Mouse (Mus musculus) megakaryocyte-erythroid progenitor cell, adult 5-6 weeks (primary cell): Measurements from ENCODE around the gene Qtrt1. TPM values are rescaled to one million over a fixed set of nuclear protein-coding genes. Genes with fewer than 3 reads are reported as not detected.
A peak's percentile ranks its signal among the peaks of the same experiment; 100 is the strongest.

Experiments used
- ATAC-seq: replicated peaks from 2 replicates; pipeline ENCODE4 v1.8.0; 2016; ENCODE audit warnings: mild to moderate bottlenecking, inconsistent platforms; ENCODE audit not compliant: severe bottlenecking, poor library complexity, low FRiP score, low TSS enrichment
- total RNA-seq, 2 experiments: library from RNA; stranded (forward) in 1 of 2; stranded (reverse) in 1 of 2; fragments of 200-1000, 215-1000 nt in 1 of 2; fragments of >200 nt in 1 of 2; fragmentation: Nextera tagmentation in 1 of 2; gene quantifications; 2 replicates each; pipeline ENCODE4 v1.2.3; 2014 to 2017

Gene Qtrt1
- total RNA-seq, 2 experiments from 2014 or later = 36.1 to 56.8 TPM

DNA sequence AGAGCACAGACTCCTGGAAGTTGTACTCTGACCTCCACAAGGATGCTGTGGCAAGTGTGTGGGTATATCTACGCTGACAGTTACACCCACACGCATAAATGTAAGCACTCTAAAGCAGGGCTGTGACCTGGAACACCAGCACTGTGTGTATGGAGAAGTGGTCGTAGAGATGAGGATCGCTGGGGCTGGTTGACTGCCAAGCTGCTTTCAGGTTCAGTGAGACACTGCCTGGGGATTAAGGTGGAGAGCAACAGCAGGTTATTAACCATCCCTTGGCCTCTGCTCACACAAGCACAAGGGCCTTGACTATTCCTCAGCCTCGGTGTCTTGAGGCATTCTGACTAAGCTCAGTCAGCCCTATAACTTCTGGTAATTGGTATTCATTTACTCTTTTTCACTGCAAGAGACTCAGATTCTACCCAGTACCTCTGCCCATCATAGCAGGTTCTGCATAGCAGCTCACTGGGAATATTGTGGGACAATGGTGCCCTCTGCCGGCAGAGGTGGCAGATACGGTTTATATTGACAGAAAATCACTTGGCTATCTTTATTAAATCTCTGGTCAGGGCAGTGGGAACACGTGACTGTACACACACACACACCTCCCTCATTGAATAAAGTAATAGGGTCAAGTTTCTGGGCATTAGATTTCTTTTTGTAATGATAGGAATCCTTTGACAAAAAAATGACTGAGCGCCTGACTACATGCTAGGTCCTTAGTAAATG, 1.9 kb upstream of the Qtrt1 start:
- peak; percentile 37 for ATAC-seq

DNA sequence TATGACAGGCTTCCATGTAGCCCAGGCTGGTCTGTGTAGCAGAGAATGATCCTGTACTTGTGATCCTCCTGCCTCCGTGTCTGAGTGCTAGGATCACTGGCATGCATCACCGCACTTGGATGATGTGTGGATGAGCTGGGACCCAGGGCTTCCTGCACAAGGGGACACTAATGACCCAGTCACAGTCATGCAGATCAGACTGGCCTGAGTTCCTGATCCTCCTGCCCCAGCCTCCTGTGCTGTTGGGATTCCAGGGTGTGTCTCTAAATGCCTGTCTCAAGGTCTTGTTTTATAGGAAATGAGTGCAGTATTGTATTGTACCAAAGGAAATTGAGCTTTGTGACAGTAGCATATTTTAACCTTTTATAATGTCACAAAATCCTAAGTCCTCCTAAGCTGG, 6.2 kb downstream of the Qtrt1 start:
- no peak for ATAC-seq

- ATAC-seq = no peak
Observed at GRCm38 (mm10) chr9:21419646-21420045, 8.0 kb downstream of the Qtrt1 start.

- peak; percentile 94 for ATAC-seq
Observed at GRCm38 (mm10) chr9:21424631-21425555, 13.3 kb downstream of the Qtrt1 start, which contains the start of gene Dnm2. Dnm2 (plus strand) TSS chr9:21424908.

GRCm38 (mm10) chr9:21425556-21425945, 13.9 kb downstream of the Qtrt1 start:
- peak; percentile 26; the same call in 1 of the 2 replicates for ATAC-seq

DNA sequence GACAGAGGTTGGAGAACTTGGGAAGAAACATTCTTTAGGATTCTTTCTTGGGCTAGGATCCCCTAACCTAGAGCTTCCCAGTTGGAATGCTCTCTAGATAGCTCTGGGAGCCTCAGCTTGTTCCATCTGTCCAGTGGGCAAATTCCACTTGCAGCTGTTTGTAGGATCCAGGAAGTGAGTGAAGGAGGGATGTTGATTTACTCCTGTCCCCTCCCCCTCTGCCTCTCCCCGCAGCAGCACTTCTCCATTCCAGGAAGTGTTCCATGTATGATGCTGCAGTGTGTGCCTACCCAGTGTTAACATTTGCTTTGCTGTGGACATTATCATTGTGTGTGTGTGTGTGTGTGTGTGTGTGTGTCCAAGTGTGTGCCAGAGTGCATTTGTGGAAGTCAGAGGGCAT, 14.4 kb downstream of the Qtrt1 start:
- ATAC-seq = no peak

- no peak for ATAC-seq
Observed at GRCm38 (mm10) chr9:21426525-21426924, 14.9 kb downstream of the Qtrt1 start.

DNA sequence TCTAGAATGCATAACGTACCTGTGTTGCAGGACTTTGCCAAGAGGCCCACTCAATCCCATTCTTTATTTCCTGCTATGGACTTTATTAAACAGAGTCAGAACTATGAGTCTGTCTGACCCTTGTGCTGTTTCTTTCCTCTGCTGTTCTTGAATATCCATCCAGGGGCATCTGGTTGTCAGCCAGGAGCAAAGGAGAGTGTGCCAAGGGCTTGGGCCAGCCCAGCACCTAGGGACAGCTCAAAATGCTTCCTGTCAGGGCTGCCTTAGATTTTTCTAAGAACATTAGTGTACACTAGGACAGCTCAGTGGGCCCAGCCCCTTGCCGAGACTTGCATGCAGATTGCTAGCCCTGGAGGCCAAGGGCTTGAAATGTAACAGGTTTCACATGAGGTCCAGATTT, 16.1 kb downstream of the Qtrt1 start:
- ATAC-seq = no peak

DNA sequence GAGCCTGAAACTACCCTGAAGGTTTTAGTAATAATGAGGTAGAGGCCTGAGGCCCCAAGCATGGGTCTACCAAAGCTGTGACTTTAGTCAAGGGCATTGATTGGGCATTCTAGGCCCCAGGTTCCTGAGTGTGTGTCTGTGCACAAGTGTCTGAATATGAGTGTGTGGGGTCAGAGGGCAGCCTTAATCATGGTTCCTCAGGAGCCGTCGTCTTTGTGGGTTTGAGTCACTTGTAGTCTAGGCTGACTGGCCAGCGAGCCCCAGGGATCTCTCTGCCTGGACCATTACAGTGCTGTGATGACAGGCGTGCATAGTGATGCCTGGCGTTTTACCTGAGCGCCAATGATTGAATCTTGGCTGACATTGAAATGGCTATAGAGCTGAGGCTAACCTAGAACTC, 16.5 kb downstream of the Qtrt1 start:
- no peak for ATAC-seq

- ATAC-seq = no peak
Observed at GRCm38 (mm10) chr9:21430724-21431123, 19.1 kb downstream of the Qtrt1 start.

DNA sequence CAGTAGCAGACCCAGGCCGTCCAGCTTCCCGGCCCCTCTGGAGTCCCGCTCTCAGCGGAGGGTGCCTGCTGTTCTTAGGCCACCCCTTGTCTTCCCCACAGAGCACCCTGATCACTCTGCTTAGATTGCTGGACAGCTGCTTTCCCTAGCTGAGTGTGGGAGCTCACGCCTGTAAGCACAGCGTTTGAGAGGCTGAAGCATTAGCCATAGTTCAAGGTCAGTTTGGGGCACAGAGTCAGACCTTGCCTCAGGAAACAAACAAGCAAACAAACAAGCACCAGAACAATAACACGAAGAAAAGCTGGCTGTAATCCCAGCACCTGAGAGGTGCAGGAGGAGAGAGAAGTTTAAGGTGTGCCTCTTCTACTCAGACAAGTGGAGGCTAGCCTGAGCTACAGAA, 20.4 kb downstream of the Qtrt1 start:
- ATAC-seq = no peak

- no peak for ATAC-seq
Observed at GRCm38 (mm10) chr9:21433766-21434165, 22.1 kb downstream of the Qtrt1 start.

DNA sequence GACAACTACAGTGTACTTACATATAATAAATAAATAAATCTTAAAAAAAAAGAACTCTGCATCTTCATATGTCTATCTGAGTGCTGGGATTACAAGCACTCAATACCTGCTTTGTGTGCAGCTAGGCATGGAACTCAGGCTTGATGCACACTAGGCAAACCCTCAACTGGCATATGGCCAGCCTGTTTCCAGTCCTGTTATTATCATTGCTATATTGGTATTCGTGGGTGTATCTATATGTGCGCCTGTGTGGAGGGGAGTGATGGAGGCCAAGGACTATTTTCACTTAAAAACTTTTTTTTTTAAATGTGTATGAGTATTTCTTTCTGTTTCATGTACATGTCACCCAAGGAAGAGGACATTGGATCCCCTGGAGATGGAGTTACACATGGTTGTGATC, 22.8 kb downstream of the Qtrt1 start:
- no peak for ATAC-seq

DNA sequence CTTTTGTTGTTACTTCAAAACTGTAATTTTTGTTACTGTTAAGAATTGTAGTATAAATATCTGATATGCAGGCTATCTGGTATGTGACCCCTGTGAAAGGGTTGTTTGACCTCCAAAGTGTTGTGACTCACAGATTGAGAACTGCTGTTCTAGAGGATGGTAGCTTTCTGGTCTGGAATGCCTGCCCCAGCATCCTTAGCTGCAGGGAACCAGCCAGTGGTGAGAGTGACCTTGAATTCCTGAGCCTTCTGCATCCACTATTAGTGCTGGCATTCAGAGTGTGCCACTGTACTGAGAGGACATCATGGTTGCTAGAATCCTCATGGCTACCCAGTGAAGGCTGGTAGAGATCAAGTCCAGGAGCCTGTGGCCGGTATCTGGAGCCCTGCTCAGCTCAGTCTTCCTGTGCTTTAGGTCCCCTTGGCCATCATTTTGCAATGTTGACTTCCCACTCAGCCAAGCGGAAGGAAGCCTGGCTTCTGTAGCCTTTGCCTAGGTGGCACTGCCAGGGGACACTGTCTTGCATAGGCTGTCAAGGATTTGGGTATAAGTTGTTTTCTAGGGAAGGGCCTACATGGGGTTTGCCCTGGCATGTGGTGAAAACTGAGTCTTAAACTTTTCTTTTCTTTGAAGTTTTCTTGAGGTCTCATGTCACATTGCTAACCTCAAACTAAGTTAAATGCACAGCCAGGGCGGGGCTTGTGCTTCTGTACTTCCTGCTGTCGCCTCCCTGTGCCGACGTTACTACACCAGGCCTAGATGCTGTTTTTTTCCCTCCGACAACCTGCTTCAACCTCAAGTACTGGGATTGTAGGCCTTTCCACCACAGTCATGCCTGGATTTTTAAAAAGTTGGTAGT, 24.4 kb downstream of the Qtrt1 start:
- ATAC-seq = no peak

- ATAC-seq = peak; percentile 82
Observed at GRCm38 (mm10) chr9:21437577-21437976, 25.9 kb downstream of the Qtrt1 start.

DNA sequence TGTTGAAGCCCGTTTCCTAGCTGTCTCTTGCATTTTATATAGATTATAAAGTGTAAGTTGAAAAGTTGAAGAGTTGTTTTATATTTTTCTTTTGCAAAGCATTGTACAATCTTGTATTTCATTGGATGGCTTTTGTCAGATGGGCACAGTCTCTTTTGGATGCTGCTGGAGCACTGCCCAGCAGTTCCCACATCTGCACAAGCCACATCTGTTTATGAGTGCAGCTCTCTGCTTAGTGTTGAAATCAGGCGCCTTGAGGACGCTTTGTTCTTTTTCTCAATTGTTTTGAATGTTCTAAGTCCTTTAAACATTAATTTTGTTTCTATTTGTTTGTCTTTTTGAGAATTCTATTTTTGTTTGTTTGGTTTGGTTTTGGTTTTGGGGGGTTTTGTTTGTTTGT, 26.6 kb downstream of the Qtrt1 start:
- no peak for ATAC-seq

GRCm38 (mm10) chr9:21439456-21439855, 27.8 kb downstream of the Qtrt1 start:
- no peak for ATAC-seq

- no peak for ATAC-seq
Observed at GRCm38 (mm10) chr9:21439914-21440313, 28.3 kb downstream of the Qtrt1 start.

DNA sequence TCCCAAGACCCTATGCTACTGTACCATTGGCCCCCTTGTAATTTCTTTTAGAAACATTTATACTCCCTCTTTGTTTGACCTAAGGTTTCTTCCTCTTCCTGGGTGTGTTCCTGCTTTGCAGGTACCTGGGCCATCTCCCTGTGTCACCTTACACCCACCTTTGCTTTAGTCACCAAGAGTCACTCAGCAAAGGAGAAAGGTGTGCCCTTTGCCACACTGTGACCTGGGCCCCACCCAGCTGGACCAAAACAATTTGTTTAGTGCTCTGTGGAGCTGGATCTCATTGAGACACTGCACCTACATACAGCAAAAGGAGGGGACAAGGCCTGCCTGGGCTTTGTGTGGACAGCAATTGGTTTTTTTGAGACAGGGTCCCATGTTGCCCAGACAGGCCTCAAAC, 28.8 kb downstream of the Qtrt1 start:
- ATAC-seq = no peak

DNA sequence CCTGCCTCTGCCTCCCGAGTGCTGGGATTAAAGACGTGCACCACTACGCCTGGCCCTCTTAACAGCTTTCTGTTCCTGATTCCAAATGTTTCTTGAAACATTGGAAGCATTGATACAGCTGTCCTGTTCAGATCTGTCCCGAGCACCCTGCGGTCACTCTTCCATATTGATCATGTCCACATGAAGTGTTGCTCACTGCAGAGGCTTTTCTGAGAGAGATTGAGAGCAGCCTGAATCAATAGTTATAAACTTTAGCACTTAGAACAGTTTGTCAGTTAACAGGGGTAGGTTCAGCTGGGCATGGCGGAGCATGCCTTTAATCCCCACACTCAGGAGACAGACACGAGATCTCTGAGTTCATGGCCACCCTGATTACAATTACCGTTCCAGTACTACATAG, 32.2 kb downstream of the Qtrt1 start:
- no peak for ATAC-seq
